Mouse (Mus musculus) erythroid progenitor cell, adult 5-6 weeks (primary cell): ENCODE measurements around the gene Itpkc. TPM values are rescaled to one million over a fixed set of nuclear protein-coding genes. Genes with fewer than 3 reads are reported as not detected.

Source experiments
- ATAC-seq: replicated peaks from 2 replicates; pipeline ENCODE4 v1.8.0; 2016; ENCODE audit warnings: moderate number of reproducible peaks, mild to moderate bottlenecking, moderate TSS enrichment, inconsistent platforms; ENCODE audit not compliant: poor library complexity, low FRiP score, severe bottlenecking
- total RNA-seq, 2 experiments: library from RNA; stranded (forward) in 1 of 2; stranded (reverse) in 1 of 2; fragments of 150-400 nt in 1 of 2; fragments of 186-747, 209-891 nt in 1 of 2; gene quantifications; 2 replicates each; pipeline versions ENCODE4 v1.2.3 to v1.2.4; 2015 to 2017; ENCODE audit warnings: low replicate concordance in 2 of 2

Gene Itpkc
- total RNA-seq, 2 experiments from 2014 or later, result 4.2 to 5.4 TPM

DNA sequence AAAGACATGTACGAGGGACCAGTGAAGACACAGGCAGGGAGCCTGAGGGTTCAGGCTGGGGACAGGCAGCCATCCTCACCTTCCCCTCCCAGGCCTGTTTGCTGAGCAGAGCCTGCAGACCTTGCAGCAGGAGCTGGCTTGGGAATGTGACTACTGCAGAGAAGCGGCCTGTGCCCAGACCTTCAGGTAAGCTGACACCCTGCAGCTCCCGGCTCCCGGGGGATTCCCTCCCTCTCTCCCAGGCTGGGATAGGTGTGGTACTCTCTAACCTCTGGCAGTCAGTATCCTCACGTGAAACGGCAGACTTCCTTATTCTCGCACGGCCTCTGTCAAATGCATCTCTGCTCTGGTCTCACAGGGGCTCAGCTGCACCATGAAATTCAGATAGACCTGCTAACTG lies 14.8 kb upstream of the Itpkc start:
- no peak for ATAC-seq

DNA sequence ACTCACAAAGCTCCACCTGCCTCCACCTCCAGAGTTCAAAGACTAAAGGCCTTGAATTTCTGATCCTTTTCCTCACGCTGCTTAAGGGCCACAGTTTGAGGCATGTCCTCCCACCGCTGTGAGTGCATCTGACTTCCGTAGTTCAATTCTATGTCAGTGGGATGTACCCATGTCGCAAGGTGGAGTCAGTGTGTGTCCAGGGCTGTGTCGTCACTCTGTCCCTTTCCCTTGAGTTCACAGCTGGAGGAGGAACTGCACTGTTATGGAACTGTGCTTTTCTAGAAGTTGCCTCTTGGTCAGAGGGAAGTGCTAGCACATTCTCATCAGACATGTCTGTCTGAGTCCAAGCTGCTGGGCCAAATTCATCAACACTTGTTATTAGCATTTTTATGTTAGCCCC lies 10.1 kb upstream of the Itpkc start:
- ATAC-seq, result no peak

DNA sequence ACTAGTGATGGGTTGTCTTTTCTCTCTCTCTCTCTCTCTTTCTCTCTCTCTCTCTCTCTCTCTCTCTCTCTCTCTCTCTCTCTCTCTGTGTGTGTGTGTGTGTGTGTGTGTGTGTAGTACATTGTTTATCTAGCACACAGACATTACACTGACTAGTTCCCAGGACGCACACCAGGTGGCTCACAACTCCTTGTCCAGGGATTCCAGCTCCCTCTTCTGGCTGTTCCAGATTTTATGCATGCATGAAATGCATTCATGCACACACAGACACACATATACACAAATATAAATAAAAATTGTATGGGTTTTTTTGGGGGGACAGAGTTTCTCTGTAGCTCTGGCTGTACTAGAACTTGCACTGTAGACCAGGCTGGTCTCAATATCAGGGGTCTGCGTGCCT lies 9.1 kb upstream of the Itpkc start:
- no peak for ATAC-seq

DNA sequence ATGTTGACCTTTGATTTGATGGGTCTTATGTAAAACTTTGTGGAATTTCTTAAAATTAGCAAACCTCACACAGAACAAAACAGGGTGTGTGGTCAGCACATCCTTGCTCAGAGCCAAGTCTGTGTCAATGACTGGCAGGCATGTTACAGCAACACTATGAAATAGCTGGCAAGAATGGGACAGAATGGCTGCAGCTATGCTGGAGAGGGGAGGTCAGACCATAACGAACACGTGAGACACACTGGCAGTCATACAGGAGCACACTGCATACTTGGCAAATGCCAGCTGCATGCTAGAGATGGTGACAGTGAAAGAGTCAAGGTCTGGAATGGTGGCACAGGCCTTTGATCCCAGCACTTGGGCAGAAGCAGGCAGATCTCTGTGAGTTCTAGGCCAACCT lies 7.3 kb upstream of the Itpkc start:
- ATAC-seq, result no peak

DNA sequence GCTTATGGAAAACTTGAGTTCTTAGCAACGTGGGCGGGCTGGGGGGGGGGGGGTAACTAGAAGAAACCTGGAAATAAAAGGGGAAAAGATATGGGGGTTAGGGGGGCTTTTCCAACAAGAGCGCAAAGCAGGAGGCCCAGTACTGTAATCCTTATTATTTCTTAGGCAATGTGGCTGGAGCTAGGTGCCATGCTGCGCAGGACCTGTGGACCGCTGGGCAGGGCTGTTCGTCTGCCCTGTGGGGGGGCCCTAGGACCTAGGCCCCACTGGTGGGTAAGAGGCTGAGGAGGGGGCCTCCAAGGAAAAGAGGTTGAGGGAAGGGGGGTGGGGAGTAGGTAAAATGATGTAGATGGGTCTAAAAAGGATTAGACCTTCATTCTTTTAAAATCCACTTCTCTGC lies 4.8 kb upstream of the Itpkc start:
- no peak for ATAC-seq

DNA sequence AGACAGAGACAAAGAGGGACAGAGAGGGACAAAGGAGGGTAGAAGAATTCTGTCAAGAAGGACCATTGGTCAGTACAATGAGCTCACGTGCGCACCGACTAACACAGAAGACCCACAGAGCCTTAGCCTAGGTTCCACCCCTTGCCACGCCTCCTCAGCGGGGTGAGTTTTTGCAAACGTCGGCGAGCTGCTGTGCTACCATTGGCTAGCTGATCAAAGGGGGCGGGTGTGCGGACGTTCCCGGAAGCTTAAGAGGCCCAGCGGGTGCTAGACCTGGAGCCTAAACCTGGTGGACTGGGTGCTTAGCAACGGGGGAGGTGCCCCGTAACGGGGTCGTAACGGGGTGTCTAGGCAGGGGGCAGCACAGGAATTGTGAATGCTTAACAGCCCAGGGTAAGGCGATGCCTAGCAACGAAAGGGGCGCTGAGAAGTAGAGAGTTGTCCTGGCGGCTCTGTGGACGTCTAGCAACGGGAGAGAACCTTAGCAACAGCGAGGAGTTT lies 4.4 kb upstream of the Itpkc start, which contains the start of gene Coq8b:
TSS of gene Coq8b (plus strand) at position 243 of the 501 bp plus-strand sequence.
- ATAC-seq, result peak; percentile 94

DNA sequence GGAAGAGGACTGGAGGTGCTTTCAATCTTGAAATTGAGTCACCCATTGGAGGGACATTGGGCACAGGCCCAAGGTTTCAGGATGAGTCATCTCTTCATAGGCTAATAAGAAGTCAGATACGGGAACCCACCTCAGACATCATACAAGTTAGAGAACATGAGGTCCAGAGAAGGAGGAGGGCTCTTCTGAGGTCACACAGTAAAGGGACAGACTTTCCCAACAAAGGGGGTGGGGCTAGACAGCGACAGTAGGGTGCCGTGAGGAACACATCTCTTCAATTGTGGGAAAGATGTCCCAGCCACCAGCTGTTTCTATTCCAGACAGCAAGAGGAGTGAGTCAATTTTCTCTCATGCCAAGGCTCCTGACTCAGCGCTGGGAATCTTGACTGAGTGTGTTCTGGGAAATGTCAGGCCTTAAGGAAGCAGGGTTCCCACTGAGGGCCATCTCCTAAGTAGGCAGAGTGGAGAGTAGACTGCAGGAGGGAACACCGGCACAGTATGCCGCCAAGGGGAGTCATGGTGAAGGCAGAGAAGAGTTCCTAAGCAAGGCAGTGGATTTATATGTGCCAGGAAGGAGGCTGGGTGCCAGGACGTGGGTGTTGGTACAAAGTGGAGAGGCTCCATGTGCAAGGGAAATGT lies 3.4 kb upstream of the Itpkc start:
- no peak for ATAC-seq

DNA sequence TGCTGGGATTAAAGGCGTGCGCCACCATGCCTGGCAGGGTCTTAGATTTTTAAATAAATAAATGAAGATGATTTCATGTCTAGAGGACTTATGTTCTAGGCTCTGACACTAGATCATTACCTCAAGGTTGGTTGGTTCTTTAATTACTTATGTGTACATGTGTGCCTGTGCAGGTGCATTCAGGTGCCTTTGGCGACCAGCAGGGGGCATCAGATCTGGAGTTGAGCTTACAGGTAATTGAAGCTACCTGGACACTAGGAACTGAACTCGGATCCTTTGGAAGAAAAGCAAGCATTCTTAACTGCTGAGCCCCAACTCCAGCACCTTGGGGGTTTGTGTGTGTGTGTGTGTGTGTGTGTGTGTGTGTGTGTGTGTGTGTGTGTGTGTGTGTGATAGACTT lies 2.3 kb upstream of the Itpkc start:
- no peak for ATAC-seq

DNA sequence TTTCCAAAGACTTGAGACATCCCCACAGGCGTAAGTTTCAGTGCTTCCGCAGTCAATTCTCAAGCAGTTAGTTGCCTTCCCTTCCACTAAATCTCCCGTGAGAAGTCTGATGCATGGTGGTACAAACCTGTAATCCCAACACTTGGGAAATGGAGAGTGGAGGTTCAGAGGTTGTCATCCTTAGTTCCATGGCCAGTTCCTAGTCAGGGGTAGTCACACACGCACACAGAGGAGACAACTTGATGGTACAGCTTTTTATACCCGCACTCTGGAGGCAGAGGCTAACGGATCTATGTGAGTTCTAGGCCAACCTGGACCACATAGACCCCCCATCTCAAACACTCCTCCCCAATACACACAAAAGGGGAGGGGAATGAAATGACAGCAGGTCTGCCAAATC lies 404 bp upstream of the Itpkc start:
- peak; percentile 2; the same call in 1 of the 2 replicates for ATAC-seq

DNA sequence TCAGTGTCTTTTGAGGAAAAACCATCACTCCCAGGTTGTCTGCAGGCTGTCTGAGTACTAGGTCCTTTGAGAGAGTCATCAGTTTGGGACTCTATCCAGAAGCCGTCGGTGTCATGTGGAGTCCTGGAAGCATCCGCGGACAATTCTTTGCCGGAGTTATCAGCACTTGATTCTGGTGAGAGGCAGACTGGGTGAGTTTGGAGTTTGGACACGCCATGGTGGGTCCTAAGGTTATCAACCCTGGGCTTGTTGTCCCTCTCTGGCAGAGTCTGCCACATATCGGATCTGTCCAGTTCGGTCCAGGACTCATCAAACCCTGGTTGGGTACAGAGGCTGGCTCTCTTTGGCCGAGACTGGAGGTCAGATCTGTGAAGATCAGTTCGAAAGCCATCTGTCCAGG lies 785 bp downstream of the Itpkc start:
- ATAC-seq, result 0 out of 2 replicates have a peak, but pooled peaks have one; percentile 9

DNA sequence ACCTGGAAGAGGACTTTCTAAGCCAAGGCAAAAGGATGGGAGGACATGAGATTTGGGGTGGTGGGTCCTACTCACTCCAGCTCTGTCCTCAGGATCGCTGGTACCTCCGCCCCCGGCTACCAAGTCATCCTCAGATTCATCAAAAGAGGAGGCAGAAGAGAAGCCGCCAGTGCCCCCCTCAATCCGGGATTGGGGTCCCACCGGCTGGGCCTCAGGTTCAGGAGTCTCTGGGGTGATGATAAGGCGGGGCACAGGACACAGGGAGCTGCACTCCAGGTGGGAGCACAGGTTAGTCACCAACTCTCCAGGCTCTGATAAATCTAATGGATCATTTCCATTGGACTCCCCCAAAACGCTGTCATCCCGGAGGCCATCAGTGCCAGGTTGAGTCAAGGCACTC lies 1.2 kb downstream of the Itpkc start:
- no peak for ATAC-seq

DNA sequence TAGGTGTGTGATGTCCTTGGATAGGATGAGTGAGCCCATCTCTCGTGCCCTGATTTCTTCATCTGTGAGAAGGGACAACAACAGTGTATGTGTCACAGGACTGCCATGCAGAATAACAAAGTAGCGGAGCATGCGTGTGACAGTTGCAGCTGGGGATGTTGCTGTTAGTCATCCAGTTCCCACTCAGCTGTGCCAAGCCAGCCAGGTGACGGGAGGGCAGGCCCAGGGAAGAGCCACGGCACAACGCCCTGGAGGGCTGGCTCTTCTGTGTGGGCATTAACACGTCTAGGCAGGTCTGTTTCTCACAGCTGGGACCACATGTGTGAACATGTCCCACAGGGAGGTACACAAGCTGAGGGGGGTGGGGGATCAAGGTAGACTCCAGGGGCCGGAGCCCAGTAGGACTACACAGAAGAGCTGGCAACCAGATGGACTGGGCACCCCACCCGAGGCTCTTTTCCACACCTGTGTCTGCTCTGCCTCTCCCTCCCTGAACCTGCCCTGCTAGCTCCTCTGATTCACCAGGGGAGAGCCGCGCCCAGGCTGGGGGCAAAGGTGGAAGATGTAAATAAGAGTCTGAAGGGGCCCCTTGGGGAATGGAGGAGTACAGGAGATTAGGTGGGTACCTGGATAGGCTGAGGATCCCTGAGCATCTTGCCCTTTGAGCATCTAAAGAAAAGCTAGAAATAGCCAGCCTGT lies 3.4 kb downstream of the Itpkc start:
- ATAC-seq, result no peak

DNA sequence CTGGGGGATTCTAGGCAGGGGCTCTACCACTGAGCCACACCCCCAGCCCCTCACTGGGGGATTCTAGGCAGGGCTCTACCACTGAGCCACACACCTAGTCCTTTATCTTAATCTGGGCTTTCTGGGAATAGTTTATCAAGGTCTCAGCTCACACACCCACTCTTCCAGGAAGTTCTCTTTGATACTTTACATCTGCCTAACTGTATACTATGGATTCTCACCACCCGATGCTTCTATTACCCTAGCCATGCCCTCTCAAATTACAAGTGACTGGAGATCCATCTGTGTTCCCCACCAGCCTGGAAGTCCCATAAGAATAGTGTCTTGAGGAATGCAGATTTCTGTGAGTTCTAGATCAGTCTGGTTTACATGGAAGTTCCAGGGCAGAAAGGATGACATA lies 5.9 kb downstream of the Itpkc start:
- ATAC-seq, result no peak

DNA sequence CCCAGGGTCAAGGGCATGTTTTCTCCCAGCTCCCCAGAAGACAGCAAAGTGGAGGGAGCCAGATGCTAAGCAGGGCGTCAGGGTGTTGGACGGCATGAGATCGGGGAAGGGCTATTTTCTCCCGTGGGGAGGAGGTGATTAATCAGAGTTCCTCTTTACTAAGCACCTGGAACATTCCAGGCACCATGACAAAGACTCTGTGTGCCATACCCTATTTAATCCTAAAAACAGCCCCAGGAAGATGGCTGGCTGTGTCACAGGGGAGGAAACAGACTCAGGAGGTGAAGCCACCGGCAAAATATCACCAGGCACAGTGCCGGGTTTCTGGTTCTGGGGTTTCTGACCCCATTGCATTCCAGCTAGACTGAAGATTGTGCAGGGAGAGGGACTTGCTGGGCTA lies 6.5 kb downstream of the Itpkc start:
- ATAC-seq, result no peak

DNA sequence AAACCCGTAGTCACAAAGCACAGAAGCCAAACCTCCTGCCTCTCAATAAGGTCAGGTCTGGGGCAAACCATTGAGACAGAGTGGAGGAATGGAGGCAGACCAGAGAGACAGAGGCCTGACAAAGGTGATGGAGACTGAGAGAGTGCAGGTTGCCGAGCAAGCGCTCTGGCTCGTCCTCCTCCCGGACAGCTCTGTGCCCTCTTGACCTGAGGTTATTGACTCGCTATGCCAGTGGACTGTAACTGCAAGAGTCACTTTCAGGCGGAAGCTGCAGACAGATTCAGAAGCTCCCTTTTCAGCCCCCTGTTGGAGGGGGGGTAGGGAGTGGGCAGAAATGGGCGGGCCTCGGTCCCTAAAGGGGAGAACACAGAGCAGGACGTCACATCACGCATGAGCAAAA lies 8.5 kb downstream of the Itpkc start:
- ATAC-seq, result no peak

DNA sequence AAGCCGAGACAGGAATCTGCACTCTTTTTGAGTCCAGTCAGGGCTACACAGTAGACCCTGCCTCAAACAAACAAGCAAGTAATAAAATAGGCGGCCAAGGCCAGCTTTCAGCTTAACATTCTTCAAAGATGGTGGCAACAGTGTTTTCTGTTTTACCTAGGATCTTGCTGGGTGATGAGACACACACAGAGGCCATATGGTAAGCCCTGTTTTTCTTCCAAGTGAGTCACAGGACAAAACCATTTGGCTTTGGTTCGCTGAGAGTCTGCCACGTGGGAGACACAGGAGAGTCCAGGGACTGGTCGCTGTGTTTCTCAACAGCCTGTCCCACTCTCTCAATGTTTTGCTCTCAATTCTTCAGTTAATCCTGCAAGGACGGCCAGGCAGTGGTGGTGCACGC lies 9.9 kb downstream of the Itpkc start:
- ATAC-seq, result no peak

DNA sequence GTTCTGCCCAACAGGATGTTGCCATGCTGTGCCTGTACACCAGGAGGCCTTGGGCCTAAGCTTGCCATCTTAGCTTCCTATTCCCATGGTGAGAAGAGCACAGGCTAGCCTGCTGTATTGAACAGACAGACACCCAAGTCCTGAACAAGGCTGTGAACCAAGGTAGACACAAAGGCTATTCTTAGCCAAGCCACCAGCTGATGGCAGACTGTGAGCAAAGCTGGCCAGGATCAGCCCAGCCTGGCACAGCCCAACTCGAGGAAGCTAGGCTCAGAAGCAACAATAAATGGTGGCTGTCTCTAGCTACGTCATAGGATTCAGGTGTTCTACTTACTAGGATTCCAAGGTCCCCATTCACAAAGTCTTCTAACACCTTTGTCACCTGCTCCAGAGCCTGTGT lies 15.8 kb downstream of the Itpkc start:
- ATAC-seq, result 0 out of 2 replicates have a peak, but pooled peaks have one; percentile 50

DNA sequence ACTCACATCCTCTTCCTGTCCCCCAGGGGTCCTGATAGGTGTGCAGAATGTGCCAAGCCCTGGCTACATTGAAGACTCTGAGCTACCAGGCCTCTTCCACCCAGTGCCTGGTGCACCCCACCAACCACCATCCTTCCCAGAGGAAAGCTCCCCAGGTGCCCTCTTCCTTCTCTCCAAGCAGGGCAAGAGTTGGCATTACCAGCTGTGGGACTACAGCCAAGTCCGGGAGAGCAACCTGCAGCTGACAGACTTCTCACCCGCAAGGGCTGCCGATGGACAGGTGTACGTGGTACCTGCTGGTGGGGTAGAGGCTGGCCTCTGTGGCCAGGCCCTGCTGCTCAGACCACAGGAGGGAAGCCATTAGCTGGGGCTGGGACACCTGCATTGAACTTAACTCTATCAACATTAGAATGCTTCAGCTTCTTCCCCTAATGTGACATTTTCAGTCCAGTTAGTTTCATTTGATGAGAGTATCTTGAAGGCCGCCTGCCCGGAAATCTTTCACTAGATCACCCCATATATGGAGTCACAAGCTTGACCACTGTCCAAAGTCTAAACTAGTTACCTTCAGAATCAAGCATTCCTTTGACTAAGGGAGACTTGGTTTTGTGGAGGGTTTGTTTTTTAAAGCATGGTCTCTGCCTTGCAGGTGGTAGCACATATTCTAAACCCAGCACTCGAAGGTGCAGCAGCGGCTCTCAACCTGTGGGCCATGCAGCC lies 24.6 kb downstream of the Itpkc start:
- ATAC-seq, result no peak

DNA sequence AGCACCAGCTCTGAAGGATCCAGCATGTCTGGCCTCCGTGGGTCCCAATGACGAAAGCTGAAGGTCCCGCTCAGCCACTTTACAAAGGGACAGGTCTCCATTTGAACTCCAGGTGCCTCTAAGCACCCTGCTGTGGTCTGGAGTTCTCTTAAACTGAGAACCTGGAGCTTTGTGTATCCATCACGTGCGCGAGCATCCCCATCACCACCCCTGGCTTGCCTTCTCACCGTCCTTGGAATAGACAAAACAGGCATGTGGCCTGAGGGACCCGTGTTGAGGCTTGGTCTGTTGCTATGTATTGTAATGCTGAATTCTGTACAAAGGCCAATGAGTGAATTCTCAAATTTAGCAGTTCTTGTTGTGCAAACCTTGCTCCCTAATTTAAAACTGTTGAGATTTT lies 29.7 kb downstream of the Itpkc start:
- ATAC-seq, result no peak

DNA sequence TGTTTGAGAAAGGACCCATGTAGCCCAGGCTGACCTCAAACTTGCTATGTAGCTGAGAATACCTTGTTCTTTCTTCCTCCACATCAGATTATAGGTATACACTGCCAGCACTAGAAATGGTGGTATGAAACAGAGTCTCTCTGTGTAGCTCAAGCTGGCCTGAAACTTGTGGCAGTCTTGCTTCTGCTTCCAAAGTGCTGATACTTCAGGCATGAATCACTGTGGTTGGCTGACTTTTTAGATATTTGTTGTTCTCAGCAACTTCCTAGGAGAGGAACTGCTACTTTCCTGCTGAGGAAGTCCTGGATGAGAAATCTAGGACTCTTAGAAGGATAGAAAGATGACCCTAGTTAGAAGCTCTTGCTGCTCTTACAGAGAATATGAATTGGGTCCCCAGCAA lies 30.1 kb downstream of the Itpkc start:
- no peak for ATAC-seq

DNA sequence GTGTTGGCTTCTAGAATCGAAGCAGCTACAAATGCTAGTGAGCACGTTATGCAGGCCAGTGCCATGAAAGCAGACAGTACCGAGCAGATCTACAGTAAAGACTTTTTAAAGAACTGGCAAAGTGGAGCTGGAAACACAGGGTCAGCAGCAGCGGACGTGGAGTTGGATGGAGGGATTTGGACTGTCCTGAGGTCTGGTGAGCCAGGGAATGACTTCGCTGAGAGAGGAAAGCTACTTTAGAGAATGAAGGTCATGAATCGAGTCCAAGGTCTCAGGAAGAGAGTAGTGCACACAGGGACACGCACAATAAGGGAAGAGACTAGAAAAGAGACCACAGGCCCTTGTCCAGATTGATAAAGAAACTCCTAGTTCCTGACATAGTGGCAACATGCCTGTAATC lies 30.8 kb downstream of the Itpkc start:
- no peak for ATAC-seq
